Mouse (Mus musculus) cerebral cortex, adult 2 months (tissue): Measurements from ENCODE around the gene Ptprm.

Experiments
- WGBS: fragments of 180-500 bp; shearing (Covaris S2); methylation state at CpG from one replicate; pipeline ENCODE4 v1.1.7; 2018; 5-methylcytosine and 5-hydroxymethylcytosine counted together

The Ptprm gene

DNA sequence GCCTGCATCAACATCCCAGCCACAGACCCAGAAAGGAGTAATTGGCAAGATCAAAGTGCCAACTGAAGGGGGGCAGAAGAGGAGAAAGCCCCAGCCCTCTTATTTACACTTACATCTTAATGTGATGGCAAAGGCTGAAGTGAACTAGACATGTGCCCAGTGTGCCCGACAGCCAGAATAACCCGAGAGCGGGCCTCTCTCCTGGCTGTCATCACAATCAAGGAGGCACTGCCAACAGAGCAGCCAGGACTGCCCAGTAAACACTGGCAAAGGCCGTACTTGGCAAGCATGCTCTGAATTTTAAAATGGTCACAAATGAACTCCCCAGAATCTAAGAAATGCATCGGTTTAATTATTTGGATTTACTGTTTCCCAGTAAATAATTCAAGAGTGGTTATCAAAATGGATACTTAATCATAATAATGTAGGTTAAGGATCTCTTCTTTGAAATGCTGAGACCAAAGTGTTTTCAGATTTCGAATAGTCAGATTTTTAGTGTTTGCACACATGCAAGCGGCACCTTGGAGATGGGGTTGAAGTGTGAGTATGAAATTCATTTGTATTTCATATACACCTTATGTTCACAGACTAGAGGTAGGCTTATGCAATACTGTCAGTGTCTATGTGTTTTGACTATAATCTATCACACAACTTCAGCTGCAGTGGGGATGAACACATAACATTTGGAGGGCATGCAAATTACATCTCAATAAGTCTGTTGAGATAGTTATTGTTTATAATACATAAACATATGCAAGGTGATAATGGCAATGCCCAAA, 282.8 kb downstream of the Ptprm start:
- 68% methylated on average over 7 of the region's 7 CpGs for WGBS

DNA sequence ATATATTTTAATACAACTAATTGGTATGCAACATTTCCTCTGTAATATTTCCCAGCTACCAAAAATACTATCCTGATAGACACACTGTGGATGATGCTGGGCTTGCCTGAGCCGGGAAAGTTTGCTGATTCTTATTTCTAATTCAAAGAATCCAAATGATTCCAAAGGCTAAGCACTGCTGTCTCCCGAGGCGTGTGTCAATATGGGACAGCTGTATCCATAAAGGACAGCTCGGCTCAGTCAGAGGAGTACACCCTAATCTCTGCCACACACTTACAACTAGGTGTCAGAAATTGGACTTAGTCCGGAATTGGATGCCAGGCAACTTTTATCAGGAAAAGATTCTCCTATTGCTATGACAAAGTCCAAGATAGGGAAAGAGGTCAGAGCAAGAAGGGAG, 290.6 kb downstream of the Ptprm start:
- WGBS = 82% methylated on average over 5 of the region's 5 CpGs

DNA sequence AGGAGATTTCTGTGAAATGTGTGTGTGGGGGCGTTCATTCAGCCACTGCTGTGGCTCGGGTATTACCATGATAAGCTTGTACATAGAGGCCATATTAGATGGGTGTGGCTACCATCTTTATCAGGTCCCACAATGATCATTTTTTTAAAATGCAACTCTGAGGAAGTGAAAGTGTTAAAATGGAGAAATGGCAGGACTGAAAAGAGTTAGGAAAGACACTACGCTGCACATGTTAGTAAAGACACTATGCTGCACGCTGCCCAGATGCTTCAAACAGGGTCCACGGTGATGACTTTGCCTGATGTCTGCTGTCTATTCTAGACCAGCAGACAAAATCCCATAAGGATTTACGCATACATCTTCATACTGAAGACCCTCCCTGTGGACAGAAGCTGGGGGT, 298.6 kb downstream of the Ptprm start:
- 89% methylated on average over 6 of the region's 6 CpGs for WGBS

DNA sequence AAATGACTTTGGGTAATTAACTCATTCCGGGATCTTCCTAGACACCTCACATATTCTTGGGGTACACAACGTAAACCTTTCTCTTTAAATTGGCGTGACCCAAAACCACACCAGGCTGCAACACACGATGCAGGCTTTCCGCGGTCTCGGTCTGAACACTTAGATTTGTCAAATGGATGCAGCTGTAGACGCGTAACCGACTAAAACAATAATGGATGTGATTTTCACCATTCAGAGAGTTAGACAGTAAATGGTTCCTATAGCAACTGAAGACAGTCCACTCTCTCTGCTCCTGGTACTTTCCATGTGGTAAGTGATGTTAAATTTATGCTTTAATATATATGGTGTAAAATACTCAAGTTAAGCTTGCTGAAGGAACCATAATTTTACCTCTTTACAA, 300.1 kb downstream of the Ptprm start:
- WGBS = 80% methylated on average over 10 of the region's 10 CpGs

DNA sequence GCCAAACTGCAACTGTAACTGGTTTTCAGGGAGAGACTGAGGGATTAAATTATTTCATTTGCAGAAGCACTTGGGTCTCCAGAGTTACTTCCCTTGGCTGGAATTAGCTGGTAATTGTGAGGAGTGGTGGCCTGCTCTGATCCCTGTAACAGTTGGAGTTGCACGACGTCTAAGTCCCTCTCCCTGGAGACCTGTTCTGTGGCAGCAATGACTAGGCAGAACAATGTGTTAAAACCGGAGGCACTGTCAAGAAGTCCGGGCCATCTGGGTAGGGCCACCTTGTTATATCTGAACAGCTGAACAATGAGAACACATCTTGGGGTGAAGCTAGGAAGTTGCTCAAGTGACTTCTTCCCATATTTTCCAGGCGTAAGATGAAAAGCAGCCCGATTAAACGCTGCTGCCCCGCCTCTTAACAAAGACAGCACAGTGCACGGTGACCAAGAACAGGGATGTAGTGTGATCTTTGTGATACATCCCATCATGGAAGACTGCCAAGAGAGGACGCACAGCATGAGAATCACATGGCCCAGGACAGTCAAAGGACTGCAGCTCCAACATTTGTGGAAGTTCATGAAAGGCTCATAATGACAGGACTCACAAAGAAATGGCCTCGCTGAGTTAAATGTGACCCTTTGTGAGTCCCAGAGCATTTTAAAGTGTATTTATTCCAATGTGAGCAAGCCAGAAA, 301.5 kb downstream of the Ptprm start:
- 63% methylated on average over 11 of the region's 11 CpGs for WGBS

DNA sequence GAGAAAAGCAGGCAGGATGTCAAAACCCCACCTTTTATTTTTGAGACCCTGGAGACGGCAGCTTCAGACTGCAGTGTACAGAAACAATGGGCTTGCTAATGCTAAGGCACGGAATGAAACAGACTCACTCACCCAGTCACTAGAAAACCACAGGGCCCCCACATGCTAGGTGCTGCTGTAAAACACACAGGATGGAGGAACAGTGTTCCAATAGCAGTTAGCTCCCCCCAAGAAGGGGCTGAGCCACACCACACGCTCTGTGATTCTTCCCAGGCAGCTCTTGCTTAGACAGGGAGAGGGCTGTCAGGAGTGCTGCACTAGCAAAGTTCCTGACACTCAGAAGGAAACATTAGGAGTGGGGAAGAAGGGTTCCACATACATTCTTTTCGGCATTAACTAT, 306.6 kb downstream of the Ptprm start:
- WGBS = 64% methylated on average over 4 of the region's 4 CpGs

DNA sequence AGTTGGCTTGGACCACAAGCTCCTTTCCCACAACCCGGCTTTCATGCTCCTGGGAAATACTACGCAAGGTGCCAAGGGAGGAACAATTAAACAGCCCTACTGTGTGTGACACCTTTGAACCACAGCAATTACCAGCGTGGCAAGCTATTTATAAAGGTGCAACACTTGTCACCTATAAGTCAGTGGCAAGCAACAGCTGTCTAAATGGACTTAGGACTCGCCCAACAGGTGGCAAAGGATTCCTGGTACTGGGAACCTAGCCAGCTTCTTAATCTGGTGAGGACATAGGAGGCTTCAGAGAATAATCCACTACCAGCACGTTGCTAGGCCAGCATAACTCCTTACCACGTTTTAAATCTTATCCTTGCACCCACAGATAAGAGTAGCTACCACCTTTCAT, 315.7 kb downstream of the Ptprm start:
- WGBS = 86% methylated on average over 6 of the region's 6 CpGs

DNA sequence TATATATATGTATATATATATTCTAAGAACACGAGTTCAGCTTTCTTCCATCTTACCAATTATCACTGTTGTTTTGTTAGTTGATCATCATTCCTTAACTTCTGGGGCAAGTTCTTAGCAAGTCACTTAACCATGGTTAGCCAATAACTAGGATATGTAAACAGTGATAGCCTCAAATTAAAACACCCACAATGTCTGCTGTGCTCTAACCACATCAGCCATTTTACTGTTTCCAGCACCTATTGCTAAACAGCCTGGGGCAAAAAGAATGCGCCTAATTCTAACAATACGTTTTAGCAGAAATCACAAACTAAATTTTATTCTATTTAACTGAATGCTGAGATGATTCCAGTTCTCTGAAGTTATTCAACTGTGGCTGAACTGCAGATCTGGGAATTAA, 320.7 kb downstream of the Ptprm start:
- 93% methylated on average over 3 of the region's 3 CpGs for WGBS

DNA sequence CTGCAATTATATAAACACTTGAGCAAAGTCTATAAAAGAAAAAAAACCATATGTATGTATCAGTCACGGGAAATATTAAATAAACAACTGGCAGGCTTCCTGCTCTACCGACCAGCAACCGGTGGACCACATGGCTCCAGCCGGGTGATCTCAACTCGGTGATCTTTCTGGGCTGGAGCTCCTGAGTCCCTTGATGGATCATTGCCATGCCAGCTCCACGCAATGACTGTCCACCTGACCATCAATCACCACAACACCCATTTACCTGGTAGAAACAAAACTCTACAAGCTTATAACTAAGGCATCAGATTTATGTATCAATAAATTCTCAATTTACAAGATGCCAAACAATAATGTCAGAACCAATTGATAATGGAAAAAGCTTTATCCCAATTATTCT, 322.2 kb downstream of the Ptprm start:
- 84% methylated on average over 6 of the region's 6 CpGs for WGBS

DNA sequence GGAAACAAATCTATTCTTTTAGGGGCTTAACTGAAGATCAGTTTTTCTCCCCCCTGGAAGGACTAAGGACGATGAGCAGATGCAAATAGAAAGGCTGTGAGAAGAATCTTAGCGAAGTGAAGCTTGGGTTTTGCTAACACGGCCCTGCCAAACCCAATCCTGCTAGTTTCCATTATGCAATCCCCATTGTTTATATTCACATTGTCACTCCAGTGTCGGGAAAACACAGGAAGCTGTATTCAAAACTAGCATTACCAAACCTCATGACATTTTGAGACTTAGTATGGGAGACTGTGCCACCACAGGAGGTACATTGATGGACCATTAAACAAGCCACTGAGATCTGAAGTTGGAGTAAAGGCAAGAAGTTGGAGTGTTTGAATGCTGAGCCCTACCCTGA, 322.9 kb downstream of the Ptprm start:
- WGBS = 63% methylated on average over 4 of the region's 4 CpGs

DNA sequence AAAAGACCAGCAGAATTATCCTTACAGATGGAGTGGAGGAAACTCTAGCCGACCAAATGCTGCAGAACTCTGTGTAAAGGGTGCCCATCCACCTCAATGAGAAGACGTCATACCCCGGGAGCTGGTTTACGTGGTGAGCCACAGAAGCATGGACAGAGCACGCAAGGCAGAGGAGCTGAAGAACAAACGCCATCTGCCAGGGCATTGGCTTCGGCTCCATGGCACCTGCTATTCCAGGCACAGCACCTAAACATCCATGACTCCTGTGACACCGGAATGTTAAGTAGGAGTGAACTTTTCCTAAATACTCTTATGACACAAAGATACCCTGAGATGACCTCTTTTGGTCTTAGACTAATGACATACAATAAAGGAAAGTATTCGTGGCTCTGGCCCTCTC, 327.0 kb downstream of the Ptprm start:
- WGBS = 86% methylated on average over 9 of the region's 9 CpGs

DNA sequence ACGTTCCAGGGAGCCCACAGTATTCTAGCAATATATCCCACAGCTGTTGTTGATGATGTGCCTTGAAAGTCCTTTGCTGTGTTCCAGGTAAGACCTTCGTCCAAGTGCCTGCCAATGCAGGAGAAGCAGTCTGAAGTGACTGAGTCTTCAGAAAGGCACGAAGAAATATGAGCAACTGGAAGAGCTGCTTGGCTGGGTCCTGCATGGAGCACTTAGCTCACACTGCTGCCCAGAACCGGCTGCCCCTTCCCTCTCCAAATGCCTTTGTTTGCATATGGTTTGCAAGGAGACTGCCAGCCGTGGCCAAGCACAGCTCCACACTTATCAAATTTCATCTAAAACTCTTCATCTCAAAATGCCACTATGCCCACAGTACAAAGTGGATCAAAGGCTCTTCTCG, 337.8 kb downstream of the Ptprm start:
- 59% methylated on average over 6 of the region's 6 CpGs for WGBS

DNA sequence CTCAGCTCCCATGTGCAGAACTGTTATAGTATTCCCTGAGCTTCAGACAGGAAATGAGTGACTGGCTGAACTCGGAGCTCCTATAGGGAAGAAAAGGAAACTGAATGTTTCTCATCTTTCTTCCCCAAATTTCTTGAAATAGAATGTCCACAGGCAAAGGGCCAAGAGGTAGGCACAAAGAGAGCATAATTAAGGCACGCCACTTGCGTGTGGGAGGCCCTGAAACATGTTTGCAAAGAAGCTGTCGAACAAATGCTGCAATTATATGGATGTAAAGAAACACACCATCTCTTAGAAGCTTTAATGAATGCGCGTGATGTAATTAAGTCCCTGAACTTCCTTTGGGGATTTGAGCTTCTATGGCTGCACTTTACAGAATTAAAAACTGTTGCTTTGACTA, 341.0 kb downstream of the Ptprm start:
- 44% methylated on average over 6 of the region's 6 CpGs for WGBS

DNA sequence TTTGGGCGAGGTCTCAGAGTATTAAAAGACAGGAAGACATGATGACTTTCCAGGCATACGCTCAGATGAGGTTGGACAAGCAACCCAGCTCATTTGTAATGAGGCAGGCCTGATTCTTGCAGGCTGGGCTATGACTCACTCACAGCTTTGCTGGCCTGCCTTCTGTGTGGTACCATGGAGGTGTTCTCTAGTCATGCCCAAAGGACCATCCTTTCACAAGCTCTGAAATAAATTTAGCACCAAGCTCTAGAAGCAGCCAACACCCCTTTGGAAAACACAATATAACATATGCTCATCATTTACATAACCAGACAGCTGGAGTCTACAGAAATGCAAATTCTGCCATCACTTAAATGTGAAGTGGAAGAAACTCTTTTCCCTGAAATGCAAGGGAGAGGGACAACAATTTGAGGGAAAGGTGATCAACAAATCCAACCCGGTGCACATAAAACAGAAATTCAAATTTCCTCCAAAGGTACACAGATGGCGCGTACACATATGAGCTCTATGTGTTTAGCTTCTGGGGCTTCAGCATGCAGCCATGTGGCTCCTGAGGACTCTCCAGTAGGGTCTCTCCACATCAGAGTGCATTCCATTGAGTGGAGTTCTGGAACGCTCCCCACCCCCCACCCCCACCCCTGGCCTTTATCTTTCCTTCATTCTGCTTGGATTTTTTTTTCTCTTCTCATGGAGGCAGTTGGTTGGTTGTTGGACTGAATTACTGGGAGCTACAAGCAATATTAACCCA, 342.2 kb downstream of the Ptprm start:
- WGBS = 53% methylated on average over 6 of the region's 6 CpGs

DNA sequence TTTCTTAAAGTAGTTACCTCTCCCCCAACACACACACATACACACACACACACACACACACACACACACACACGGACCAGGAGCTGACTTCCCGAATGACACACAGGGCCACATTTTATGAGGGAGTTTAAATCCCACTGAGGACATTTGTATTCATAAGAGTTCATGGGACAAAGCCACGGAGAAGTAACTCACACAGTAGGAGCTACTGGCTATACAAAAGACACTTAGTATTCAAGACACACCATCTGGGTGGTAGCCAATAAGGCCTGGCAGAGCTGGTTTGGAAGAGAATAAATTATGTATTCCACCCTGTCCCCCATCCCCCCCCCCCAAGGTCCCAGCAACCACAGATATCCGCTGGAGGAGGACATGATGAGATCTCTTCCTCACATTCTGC, 344.1 kb downstream of the Ptprm start:
- 60% methylated on average over 4 of the region's 4 CpGs for WGBS

DNA sequence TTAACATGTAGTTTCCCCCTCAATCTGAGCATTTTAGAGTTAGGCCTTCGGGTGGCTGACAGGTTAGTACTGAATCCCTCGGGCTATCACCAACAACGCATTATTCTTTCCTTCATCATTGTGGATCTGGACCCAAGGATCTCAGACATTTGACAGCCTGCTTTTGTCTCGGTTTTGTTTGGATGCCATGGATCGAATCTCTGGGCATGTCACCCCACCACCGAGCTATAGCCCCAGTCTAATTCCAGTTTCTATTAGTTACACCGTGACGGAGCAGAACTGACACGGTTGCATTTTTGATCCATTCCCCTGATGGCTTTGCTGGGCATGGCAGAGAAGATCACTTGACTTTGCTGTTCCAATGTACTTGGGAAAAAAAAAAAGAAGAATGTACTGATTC, 346.1 kb downstream of the Ptprm start:
- 91% methylated on average over 9 of the region's 9 CpGs for whole genome bisulfite sequencing

DNA sequence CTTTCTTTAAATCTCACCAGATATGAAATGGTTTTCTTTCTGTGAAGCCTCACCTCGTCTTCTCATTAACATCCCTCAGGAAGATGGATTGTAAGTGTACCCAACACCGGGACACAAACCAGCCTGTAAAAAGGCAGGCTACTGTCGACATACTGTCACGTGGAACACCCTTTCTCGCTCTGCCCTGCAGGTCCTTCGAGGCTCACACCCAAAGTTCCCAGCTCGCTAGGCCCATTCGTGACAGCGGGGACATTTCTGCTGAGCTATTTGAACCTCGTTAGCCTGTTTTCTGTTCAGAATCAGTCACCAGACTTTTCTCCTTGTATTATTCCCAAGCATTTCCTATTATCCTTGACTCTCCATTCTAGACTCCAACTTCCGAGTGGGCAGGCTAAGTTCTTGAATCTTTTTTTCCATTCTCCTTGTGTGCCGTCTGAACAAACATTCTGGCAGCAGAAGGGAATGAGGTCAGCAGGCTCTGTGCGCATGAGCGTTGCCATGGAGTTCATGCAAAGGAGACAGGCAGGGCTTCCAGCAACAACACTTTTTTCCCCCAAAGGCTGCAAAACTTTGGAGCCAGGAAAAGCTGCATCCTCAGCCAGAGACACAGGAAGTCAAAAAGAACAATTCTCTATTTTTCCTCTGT, 347.4 kb downstream of the Ptprm start:
- 31% methylated on average over 14 of the region's 14 CpGs for WGBS

DNA sequence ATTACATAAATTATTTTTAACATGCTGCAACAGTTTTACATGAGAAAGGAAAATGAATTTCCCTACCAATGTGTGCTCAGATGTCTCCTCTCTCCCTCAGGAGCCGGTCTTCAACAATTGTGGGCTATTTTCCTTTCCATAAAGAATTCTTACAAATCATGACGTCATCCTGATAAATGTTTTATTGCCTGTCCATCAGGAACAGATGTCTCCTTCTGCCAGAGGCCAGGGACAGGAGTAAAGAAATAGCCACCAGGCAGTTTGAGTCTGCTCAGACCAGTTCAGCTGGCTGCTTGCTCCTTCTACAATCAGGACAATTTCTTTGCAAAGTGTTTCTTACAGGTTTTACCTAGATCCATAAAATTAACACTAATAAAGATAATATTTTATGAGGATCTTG, 357.4 kb downstream of the Ptprm start:
- 54% methylated on average over 2 of the region's 2 CpGs for WGBS

DNA sequence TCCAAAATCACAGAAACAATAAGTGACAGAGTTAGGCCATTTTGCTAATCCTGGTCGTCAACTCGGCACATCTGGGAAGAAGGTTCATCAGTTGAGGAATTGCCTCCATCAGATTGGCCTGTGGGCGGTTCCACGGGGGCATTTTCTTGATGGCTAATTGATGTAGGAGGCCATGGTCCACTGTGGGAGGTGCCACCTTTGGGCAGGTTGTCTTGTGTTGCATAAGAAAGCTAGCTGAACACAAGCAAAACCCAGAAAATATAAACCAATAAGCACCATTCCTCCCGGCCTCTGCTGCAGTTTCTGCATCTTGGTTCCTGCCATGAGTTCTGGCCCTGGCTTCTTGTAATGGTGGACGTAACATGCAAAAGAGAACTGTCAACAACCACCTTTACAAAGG, 358.2 kb downstream of the Ptprm start:
- 96% methylated on average over 6 of the region's 6 CpGs for WGBS

DNA sequence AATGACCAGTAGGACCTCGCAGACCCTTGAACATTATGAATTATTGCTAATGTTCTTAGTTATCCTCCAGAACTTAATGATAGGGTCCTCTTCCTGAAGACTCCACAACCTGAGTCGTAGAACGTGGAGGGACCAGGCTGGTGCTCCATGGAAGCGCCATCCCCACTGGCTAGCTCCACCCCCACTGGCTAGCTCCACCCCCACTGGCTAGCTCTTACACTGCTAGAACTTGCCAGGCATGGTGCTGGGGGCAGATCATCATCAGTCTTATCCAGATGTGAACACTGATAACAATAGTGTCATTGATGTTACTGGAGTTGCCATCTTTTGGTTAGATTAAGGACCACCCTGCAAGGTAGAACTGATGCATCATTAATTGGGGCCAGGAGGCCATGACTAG, 362.4 kb downstream of the Ptprm start:
- whole genome bisulfite sequencing = 91% methylated on average over 4 of the region's 4 CpGs

DNA sequence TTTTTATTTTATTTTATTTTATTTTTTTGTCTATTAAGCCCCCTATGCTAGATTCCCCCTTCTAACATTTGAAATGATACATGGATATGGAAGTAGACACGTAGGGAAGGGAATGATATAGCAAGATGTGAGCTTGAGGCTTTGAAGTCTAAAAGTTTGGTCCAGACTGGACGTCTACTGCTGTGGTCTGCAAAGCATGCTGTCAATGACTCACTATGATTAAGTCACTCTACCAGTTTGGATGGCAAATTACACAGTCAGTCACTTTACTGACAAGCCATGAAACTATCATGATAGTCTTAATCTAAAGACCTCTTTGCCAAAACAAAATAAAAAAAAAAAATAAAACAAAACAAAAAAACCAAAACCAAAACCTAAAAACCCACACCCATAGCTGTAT, 363.5 kb downstream of the Ptprm start:
- WGBS = 88% methylated on average over 2 of the region's 2 CpGs

DNA sequence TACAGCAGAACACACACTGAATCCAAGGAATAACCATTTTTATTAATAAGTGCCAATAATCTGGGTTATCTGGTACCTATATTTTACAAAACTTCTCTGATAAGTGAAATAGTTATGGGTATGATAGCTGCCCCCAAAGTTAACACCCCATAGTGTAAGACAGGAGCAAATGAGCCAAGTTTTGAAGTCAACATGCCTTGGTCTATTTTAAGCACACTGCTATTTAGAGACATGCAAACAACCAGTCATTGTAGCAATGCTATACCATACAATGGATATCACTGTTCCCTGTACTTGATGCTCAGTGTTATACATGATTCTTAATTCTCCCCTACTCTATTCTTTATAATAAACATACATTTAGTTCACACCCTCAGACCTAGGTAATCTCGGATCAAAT, 366.2 kb downstream of the Ptprm start:
- 75% methylated on average over 1 of the region's 1 CpGs for WGBS
